Mouse (Mus musculus) lung, adult 2 months (tissue): ENCODE data around the gene H2-Q6.
"Not testable (repeated sequence)": the region's sequence is repeated elsewhere in the genome, so short reads cannot be mapped to it uniquely, and the experiment has no call there.

Experiments used
- CTCF ChIP-seq: fragments of 200-500 bp; IDR thresholded peaks from 2 replicates; pipeline ENCODE4 v1.5.1; 2011; ENCODE audit warnings: mild to moderate bottlenecking, low read length, control low read depth; ENCODE audit not compliant: insufficient read depth
- POLR2A ChIP-seq: fragments of 200-500 bp; IDR thresholded peaks from 2 replicates; pipeline ENCODE4 v1.6.1; 2011; ENCODE audit warnings: low read depth, mild to moderate bottlenecking, control low read depth, low read length, borderline replicate concordance; ENCODE audit errors: extremely low read depth

- not testable (repeated sequence) for TF ChIP-seq POLR2A, CTCF
Measured at GRCm38 (mm10) chr17:35444510-35444909, 19.9 kb downstream of the H2-Q6 start.
